Mouse (Mus musculus): ENCODE results near the gene Fat1. TPM values are rescaled to one million over a fixed set of nuclear protein-coding genes. Genes with fewer than 3 reads are reported as not detected.

Gene Fat1
- polyA plus RNA-seq (2015; fragmentation: Nextera tagmentation; extraction: Ambion mirVana): 10.9 and 11.9 TPM in 2 replicates

DNA sequence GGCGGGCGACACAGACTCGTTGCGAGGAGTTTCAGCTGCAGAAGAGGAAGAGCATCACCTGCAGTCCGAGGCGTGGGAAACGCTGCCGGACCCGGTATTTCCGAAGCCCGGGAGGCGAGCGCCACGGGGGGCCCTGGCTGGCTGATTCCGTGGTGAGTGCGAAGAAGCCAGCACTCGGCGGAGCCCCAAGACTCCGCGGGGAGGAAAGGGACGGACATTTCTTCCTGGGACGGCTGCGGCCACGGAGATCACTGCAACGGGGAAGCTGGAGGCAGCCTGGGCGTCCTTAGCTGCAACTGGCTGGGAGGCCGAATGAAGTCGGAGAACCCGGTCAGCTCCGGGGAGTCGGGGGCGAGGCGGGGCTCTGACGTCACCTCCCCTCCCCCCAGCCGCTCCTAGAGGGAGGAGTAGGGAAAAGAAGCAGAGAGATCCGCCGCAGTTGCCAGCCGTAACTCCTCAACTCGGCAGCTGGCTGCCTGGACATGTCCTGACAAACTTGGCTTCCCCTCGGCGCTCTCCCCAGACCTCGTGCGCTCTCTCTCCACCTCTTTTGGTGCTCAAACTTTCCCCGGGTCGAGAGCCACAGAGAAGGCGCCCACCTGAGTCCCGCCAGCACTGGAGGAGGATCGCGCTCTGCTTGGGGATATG, at the start of gene Fat1:
Gene Fat1, plus strand, starts transcription at position 598 of the 648 bp plus-strand sequence.
- under 1% methylated on average over 49 of the region's 49 CpGs for WGBS

DNA sequence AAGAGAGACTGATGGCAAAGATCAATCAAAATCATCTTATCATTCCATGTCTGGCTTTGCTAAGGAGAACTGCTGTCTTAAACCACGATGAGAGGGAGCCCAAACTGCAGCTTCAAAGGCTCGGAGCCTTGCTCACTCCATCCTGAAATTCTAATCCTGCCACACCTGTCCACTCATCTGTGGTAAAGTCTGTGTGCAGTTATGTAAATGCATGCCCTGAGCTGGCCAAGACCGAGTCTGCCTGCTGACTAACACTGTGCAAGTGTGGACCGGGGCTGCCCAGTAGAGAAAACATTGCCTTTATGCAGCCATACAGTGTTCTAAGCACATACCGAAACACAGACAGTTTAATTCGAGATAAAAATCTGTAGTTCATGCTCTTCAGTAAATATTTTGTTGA, 40.6 kb upstream of the Fat1 start:
- Histone ChIP-seq H3K27ac (no peak overlapping the region), H3K9ac (replicated peaks) (no peak overlapping the region), H3K27me3 (no peaks in the 10 kb centered on the region), H3K36me3 (no peaks in the 10 kb centered on the region), H3K4me2 (replicated peaks) (no peak overlapping the region), H3K4me3 (replicated peaks) (no peak overlapping the region), H3K9me3 (no peaks in the 10 kb centered on the region), H3K4me1 (replicated peaks) (peaks cover 9% of the 10 kb centered on the region)
- no peak for ATAC-seq
- 81% methylated on average over 6 of the region's 6 CpGs for WGBS

More for the DNA sequence above, at the start of gene Fat1:
- H3K4me2 ChIP-seq (replicated peaks): peak within 1 kb of the TSS; percentile 76
- H3K4me3 ChIP-seq (replicated peaks): peak within 1 kb of the TSS; percentile 79
- no peaks in the 10 kb centered on the region for H3K36me3 ChIP-seq
- peak within 1 kb of the TSS; percentile 74 for H3K9ac ChIP-seq (replicated peaks)
- H3K27me3 ChIP-seq: 0 out of 2 replicates have a peak, but pooled peaks cover 5% of the 10 kb centered on the region
- H3K9me3 ChIP-seq: no peaks in the 10 kb centered on the region
- peaks cover 26% of the 10 kb centered on the region for H3K4me1 ChIP-seq (replicated peaks)
- peak; percentile 55 for ATAC-seq
- H3K27ac ChIP-seq: peak within 1 kb of the TSS; percentile 80

DNA sequence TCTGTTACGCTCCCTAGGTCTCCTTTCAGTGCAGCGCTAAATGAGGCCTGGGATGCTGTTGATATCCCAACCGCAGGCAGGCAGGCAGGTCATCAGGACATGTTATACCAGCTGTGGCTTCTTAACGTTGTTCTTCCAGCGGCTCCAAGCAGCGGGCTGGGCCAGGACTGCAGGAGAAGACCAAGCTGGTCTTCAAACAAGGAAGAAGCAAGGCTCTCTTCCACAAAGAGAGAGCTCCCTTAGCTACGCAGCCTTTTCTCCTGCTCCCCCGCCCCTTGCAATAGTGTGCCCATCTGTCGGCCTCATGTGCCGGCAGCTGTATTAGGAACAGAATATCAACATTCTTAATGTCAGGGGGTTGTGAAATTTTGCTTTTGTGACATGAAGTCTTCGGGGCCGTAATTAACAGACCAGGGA, 35.7 kb upstream of the Fat1 start:
- H3K27me3 ChIP-seq: no peaks in the 10 kb centered on the region
- no peak overlapping the region; the same call in 1 of the 2 replicates for H3K4me2 ChIP-seq (replicated peaks)
- H3K36me3 ChIP-seq: no peaks in the 10 kb centered on the region
- no peak overlapping the region for H3K27ac ChIP-seq
- 48% methylated on average over 12 of the region's 12 CpGs for WGBS
- H3K4me1 ChIP-seq (replicated peaks): peaks cover 10% of the 10 kb centered on the region
- no peak overlapping the region for H3K4me3 ChIP-seq (replicated peaks)
- ATAC-seq: peak; percentile 66
- H3K9ac ChIP-seq (replicated peaks): no peak overlapping the region
- no peaks in the 10 kb centered on the region for H3K9me3 ChIP-seq

DNA sequence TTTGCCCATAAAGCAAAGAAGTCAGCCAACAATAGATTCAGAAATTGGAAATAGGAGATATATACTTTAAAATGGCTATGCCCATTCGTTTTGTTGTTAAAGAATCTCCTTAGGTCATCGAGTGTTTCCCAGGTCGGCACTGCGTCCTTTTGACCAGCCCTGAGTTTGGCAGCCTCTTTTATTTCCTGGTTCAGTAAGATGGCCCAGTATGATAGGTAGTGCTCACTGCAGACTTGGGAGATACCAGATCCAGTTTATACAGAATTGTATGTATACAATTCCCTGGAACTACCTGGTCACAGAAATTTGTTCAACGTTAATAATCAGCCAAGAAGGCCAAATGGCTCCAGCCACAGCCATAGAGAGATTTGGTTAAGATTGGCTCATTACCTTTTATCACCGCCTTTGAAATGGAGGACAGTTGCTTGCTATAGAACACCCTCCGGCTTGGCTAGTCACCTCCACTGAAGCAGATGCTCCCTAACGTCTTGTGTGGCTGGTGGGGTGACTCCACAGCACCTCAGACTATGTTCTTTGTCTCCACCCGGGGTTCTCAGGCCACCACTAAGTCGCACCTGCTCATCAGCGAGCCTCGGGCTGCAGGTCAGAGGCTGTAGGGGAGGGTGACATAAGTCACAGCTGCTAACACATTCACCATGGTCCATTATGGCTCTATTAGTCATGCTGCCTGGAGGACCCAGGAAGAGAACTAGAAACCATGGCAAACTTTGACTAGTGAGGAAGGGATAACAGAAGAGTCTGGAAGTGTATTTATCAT, 23.9 kb upstream of the Fat1 start:
- ATAC-seq: no peak
- Histone ChIP-seq H3K27me3 (no peaks in the 10 kb centered on the region), H3K36me3 (no peaks in the 10 kb centered on the region), H3K9ac (replicated peaks) (no peak overlapping the region), H3K4me2 (replicated peaks) (no peak overlapping the region), H3K9me3 (no peaks in the 10 kb centered on the region), H3K4me1 (replicated peaks) (no peaks in the 10 kb centered on the region), H3K27ac (no peak overlapping the region), H3K4me3 (replicated peaks) (no peak overlapping the region)
- WGBS: 87% methylated on average over 12 of the region's 12 CpGs

DNA sequence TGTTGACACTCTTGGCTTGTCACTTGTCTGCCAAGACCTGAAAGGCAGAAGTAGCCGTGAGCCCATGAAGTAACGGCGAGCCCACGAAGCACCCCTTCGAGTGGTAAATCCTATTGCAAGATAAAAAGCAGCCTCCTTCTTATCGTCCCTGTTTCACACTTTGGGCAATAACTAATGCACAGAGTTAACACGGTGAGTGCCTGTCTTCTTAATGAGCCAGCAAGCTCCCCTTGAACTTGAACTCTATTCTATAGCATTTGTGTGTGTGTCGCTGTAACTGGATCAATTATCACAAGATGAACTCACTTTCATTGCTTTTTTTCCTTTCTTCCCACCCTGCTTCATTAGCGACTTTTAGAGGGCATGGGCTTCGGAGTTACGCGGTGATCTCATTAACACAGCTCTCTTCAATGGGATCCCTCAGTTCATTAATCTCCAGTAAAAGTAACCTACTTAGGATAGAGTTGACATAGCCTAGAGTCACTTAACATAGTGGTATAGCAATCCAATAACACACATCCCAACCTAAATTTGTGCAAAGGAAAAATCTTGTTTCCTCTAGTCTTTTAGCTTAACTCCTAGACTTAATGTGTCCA, 15.7 kb upstream of the Fat1 start:
- H3K4me3 ChIP-seq (replicated peaks): no peak overlapping the region
- no peaks in the 10 kb centered on the region for H3K4me1 ChIP-seq (replicated peaks)
- H3K4me2 ChIP-seq (replicated peaks): no peak overlapping the region
- H3K9ac ChIP-seq (replicated peaks): no peak overlapping the region
- WGBS: 87% methylated on average over 12 of the region's 12 CpGs
- H3K27me3 ChIP-seq: no peaks in the 10 kb centered on the region
- H3K27ac ChIP-seq: no peak overlapping the region
- no peak for ATAC-seq
- no peaks in the 10 kb centered on the region for H3K9me3 ChIP-seq
- H3K36me3 ChIP-seq: no peaks in the 10 kb centered on the region

DNA sequence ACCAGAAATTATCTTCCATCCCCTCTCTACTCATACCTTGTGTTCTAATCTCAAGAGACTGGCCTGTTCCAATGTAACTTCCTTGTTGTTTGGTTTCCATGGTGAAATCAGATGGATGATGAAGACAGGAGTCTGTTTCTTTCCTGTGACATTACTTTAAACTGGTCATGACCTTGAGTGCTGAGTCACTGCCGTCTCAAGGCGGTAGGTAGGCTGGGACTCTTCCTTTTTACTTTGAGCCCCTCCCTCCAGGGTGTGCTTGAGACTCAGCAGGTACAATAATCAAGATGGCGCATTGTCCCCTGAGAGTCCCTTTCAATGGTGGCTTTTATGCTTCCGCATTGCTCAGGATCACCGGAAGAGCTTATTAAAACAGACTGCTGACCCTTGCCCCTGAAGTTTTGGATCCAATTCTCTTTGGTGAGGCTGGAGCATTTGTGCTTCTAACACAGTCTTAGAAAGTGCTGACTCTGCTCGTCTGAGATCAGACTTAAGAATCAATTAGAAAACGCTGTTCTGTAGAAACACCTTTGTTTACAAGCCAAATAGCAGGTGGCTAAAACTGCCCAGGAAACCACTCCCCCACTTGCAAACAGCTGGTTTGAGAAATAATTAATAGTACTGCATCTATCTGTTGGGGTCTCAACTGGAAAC, 14.7 kb upstream of the Fat1 start:
- Histone ChIP-seq H3K27ac (no peak overlapping the region), H3K4me2 (replicated peaks) (no peak overlapping the region)
- WGBS: 64% methylated on average over 7 of the region's 7 CpGs

DNA sequence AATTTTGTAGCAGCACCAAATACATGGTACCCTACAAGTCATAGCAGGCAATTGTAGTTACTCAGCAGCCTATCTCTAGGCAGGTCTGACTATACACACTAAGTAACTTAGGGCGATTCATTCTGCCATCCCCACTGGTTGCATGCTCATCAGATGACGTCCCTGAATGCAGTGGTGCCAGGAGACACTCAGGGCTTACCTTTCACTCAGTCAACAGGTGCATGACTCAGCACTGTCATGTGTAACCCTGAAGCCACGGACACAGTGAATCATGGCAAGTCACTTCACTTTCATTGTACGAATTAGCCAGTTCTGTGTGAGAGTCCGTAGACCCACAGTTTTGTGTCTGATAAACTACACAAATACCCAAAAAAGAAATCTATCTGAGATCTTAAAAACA, 10.3 kb upstream of the Fat1 start:
- no peak overlapping the region for H3K4me3 ChIP-seq (replicated peaks)
- 90% methylated on average over 5 of the region's 5 CpGs for WGBS
- H3K27ac ChIP-seq: no peak overlapping the region
- ATAC-seq: no peak
- no peak overlapping the region for H3K9ac ChIP-seq (replicated peaks)
- no peak overlapping the region for H3K4me2 ChIP-seq (replicated peaks)
- no peaks in the 10 kb centered on the region for H3K27me3 ChIP-seq
- H3K36me3 ChIP-seq: no peaks in the 10 kb centered on the region
- H3K4me1 ChIP-seq (replicated peaks): no peaks in the 10 kb centered on the region
- no peaks in the 10 kb centered on the region for H3K9me3 ChIP-seq

More for the DNA sequence above, 14.7 kb upstream of the Fat1 start:
- Histone ChIP-seq H3K4me3 (replicated peaks) (no peak overlapping the region), H3K4me1 (replicated peaks) (no peaks in the 10 kb centered on the region), H3K27me3 (no peaks in the 10 kb centered on the region), H3K9ac (replicated peaks) (no peak overlapping the region), H3K36me3 (no peaks in the 10 kb centered on the region), H3K9me3 (no peaks in the 10 kb centered on the region)
- ATAC-seq: no peak

DNA sequence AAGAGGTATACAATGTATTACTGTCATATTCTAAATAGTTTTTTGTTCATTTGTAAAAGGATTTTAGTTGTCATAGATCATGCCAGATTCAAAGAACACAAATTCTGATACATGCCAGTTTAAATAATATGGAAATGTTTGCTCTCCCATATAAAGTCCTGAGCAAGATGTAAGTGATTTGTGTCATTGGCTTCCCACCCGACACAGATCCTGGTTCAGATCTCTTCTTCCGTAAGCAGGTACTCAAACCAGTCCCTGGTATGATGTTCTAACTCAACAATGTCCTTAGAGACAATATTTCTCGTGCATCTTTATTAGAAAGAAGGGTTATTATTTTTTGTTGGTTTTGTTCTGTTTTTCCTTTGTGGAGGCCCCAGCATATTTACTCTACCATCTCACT, 5.2 kb upstream of the Fat1 start:
- Histone ChIP-seq H3K4me1 (replicated peaks) (peaks cover 11% of the 10 kb centered on the region), H3K9me3 (no peaks in the 10 kb centered on the region), H3K36me3 (no peaks in the 10 kb centered on the region), H3K27ac (no peak overlapping the region), H3K27me3 (0 out of 2 replicates have a peak, but pooled peaks cover 5% of the 10 kb centered on the region), H3K9ac (replicated peaks) (no peak overlapping the region), H3K4me3 (replicated peaks) (no peak overlapping the region), H3K4me2 (replicated peaks) (no peak overlapping the region)
- 93% methylated on average over 3 of the region's 3 CpGs for WGBS
- no peak for ATAC-seq

DNA sequence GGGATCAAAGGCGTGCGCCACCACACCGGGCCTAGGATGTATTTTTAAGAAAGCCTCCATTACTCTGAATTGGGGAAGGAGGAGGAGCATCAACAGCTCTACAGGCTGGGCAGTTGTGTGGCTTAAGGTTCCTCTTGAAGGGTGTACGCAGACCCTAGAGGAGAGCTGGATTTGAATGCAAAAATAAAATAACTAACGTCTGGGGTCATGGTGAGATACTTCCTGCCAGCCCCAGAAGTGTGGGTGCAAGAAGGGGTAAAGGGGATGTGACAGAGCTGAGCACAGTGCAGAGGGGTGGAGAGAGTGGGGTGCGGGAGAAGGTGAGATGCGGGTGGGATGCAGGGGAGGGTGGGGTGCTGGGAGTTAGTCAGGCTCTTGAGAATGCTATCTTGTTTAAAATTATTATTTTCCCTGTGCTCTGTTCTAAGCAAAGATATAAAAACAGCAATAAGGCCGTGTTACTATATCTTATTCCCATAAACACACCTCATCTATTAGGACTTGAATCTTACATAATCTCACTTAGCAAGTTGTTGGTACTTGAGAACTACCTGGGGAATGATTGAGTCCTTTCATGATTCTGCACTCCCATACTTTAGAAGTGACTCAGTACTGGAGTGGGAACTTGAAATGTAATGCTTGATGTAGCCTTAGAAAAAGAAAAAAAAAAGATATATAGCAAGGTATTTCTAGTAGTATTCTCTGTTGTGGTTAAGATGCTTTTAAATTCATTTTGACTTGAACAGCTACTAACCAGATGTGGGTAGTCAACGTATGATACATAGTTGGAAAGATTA, 2.5 kb upstream of the Fat1 start:
- Histone ChIP-seq H3K27me3 (0 out of 2 replicates have a peak, but pooled peaks cover 5% of the 10 kb centered on the region), H3K4me3 (replicated peaks) (no peak overlapping the region), H3K4me2 (replicated peaks) (no peak overlapping the region), H3K4me1 (replicated peaks) (peaks cover 16% of the 10 kb centered on the region), H3K27ac (no peak overlapping the region), H3K36me3 (no peaks in the 10 kb centered on the region), H3K9me3 (no peaks in the 10 kb centered on the region), H3K9ac (replicated peaks) (no peak overlapping the region)
- no peak for ATAC-seq
- WGBS: 92% methylated on average over 9 of the region's 9 CpGs

DNA sequence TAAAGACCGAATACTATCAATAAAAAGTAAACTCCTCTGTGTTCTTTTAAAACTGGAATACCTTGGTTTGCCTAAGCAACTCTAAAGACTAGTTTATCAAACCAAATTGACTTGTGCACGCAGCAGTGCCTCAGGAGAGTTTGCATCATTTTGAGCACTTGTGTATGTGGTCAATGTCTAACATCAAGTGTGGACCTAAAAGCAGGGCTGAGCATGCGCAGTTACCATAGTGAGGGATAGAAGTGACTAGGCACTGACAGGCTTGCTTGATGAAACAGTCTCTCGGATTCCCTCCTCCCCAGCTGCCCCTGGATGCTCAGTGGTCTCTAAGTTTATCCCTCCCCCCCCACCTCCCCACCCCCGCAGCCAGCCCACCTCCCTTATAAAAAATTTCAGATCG, 1.8 kb upstream of the Fat1 start:
- H3K27ac ChIP-seq: no peak overlapping the region
- H3K4me1 ChIP-seq (replicated peaks): peaks cover 17% of the 10 kb centered on the region
- peak overlapping the region; percentile 79 for H3K4me3 ChIP-seq (replicated peaks)
- no peak for ATAC-seq
- H3K9ac ChIP-seq (replicated peaks): no peak overlapping the region
- no peaks in the 10 kb centered on the region for H3K36me3 ChIP-seq
- WGBS: 37% methylated on average over 6 of the region's 6 CpGs
- H3K27me3 ChIP-seq: 0 out of 2 replicates have a peak, but pooled peaks cover 5% of the 10 kb centered on the region
- H3K9me3 ChIP-seq: no peaks in the 10 kb centered on the region
- H3K4me2 ChIP-seq (replicated peaks): peak overlapping the region; percentile 76

DNA sequence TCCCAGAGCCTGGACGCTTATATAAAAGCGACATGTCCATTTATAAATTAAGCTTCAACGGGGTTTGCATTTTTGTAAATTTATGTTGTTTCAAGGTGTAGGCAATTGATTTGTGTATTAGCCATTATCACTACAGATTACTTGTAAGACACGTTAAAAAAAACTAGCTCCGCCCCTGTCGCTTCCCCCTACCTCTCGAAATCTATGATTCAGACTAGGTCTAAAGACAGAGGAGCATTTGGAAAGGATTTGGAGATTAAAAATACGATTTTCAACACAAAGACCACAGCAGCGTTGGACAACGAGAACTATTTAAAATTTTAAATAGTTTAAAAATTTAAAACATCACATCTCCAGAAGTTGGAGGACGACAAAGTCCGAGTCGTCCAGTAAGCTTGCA, 831 bp upstream of the Fat1 start:
- Histone ChIP-seq H3K36me3 (no peaks in the 10 kb centered on the region), H3K27me3 (0 out of 2 replicates have a peak, but pooled peaks cover 5% of the 10 kb centered on the region), H3K9me3 (no peaks in the 10 kb centered on the region), H3K4me3 (replicated peaks) (peak overlapping the region; percentile 79), H3K4me1 (replicated peaks) (peaks cover 21% of the 10 kb centered on the region), H3K4me2 (replicated peaks) (peak overlapping the region; percentile 76), H3K27ac (peak overlapping the region; percentile 80), H3K9ac (replicated peaks) (peak overlapping the region; percentile 74)
- no peak for ATAC-seq
- 2% methylated on average over 13 of the region's 13 CpGs for WGBS
